Mouse (Mus musculus): ENCODE data around the gene Rcor3. TPM values are rescaled to one million over a fixed set of nuclear protein-coding genes. Genes with fewer than 3 reads are reported as not detected.

The Rcor3 gene
- polyA plus RNA-seq, 1 experiment from 2014 or later = 8.9 TPM

GRCm38 (mm10) chr1:192068188-192068587 is 69.7 kb downstream of the Rcor3 start:
- Histone ChIP-seq H3K27ac (replicated peaks) (no peak overlapping the region), H3K36me3 (replicated peaks) (peaks cover 41% of the 10 kb centered on the region), H3K4me2 (no peak overlapping the region), H3K9me3 (replicated peaks) (no peaks in the 10 kb centered on the region), H3K4me1 (replicated peaks) (peaks cover 17% of the 10 kb centered on the region), H3K9ac (no peak overlapping the region), H3K4me3 (replicated peaks) (no peak overlapping the region), H3K27me3 (no peaks in the 10 kb centered on the region)
- peak; percentile 70; the same call in 1 of the 2 replicates for ATAC-seq (ENCODE audit: insufficient read depth)
- 38% methylated on average over 2 of the region's 2 CpGs for WGBS (ENCODE audit: insufficient replicate concordance)

GRCm38 (mm10) chr1:192066956-192067355 is 70.9 kb downstream of the Rcor3 start:
- Histone ChIP-seq H3K9me3 (replicated peaks) (no peaks in the 10 kb centered on the region), H3K27ac (replicated peaks) (no peak overlapping the region), H3K4me1 (replicated peaks) (peaks cover 17% of the 10 kb centered on the region), H3K27me3 (no peaks in the 10 kb centered on the region), H3K4me2 (no peak overlapping the region), H3K9ac (no peak overlapping the region), H3K36me3 (replicated peaks) (peaks cover 51% of the 10 kb centered on the region), H3K4me3 (replicated peaks) (no peak overlapping the region)
- ATAC-seq (ENCODE audit: insufficient read depth) = no peak
- WGBS (ENCODE audit: insufficient replicate concordance) = 79% methylated on average over 3 of the region's 3 CpGs

- Histone ChIP-seq H3K9ac (no peak overlapping the region), H3K9me3 (replicated peaks) (no peaks in the 10 kb centered on the region), H3K4me2 (no peak overlapping the region), H3K27me3 (no peaks in the 10 kb centered on the region), H3K36me3 (replicated peaks) (peaks cover 60% of the 10 kb centered on the region), H3K27ac (replicated peaks) (no peak overlapping the region), H3K4me3 (replicated peaks) (no peak overlapping the region), H3K4me1 (replicated peaks) (peaks cover 6% of the 10 kb centered on the region; the same call in 1 of the 2 replicates)
- no peak for ATAC-seq (ENCODE audit: insufficient read depth)
- WGBS (ENCODE audit: insufficient replicate concordance) = 68% methylated on average over 8 of the region's 8 CpGs
Observed at GRCm38 (mm10) chr1:192063209-192063946, 74.5 kb downstream of the Rcor3 start.

- Histone ChIP-seq H3K27ac (replicated peaks) (no peak overlapping the region), H3K4me2 (no peak overlapping the region), H3K4me3 (replicated peaks) (no peak overlapping the region), H3K27me3 (no peaks in the 10 kb centered on the region), H3K9ac (no peak overlapping the region), H3K36me3 (replicated peaks) (peaks cover 64% of the 10 kb centered on the region), H3K9me3 (replicated peaks) (no peaks in the 10 kb centered on the region), H3K4me1 (replicated peaks) (no peaks in the 10 kb centered on the region)
- WGBS (ENCODE audit: insufficient replicate concordance) = 68% methylated on average over 14 of the region's 14 CpGs
- no peak for ATAC-seq (ENCODE audit: insufficient read depth)
Observed at GRCm38 (mm10) chr1:192062682-192063081, 75.2 kb downstream of the Rcor3 start.

GRCm38 (mm10) chr1:192061666-192062306 is 76.1 kb downstream of the Rcor3 start:
- H3K4me2 ChIP-seq = no peak overlapping the region
- no peak overlapping the region for H3K9ac ChIP-seq
- no peaks in the 10 kb centered on the region for H3K27me3 ChIP-seq
- no peak overlapping the region for H3K4me3 ChIP-seq (replicated peaks)
- H3K4me1 ChIP-seq (replicated peaks) = no peaks in the 10 kb centered on the region
- no peak overlapping the region for H3K27ac ChIP-seq (replicated peaks)
- peak; percentile 40 for ATAC-seq (ENCODE audit: insufficient read depth)
- WGBS (ENCODE audit: insufficient replicate concordance) = 60% methylated on average over 4 of the region's 4 CpGs
- no peaks in the 10 kb centered on the region for H3K9me3 ChIP-seq (replicated peaks)
- H3K36me3 ChIP-seq (replicated peaks) = peaks cover 60% of the 10 kb centered on the region

GRCm38 (mm10) chr1:192058911-192059310 is 79.0 kb downstream of the Rcor3 start:
- Histone ChIP-seq H3K4me1 (replicated peaks) (no peaks in the 10 kb centered on the region), H3K27me3 (no peaks in the 10 kb centered on the region), H3K9me3 (replicated peaks) (no peaks in the 10 kb centered on the region), H3K36me3 (replicated peaks) (peaks cover 35% of the 10 kb centered on the region), H3K9ac (no peak overlapping the region), H3K4me3 (replicated peaks) (no peak overlapping the region), H3K27ac (replicated peaks) (no peak overlapping the region), H3K4me2 (no peak overlapping the region)
- 81% methylated on average over 10 of the region's 10 CpGs for WGBS (ENCODE audit: insufficient replicate concordance)
- ATAC-seq (ENCODE audit: insufficient read depth) = no peak

GRCm38 (mm10) chr1:192053726-192054125 is 84.1 kb downstream of the Rcor3 start:
- Histone ChIP-seq H3K36me3 (replicated peaks) (peaks cover 9% of the 10 kb centered on the region), H3K4me1 (replicated peaks) (no peaks in the 10 kb centered on the region), H3K4me2 (no peak overlapping the region), H3K9ac (no peak overlapping the region), H3K27me3 (no peaks in the 10 kb centered on the region), H3K27ac (replicated peaks) (no peak overlapping the region), H3K4me3 (replicated peaks) (no peak overlapping the region), H3K9me3 (replicated peaks) (no peaks in the 10 kb centered on the region)
- WGBS (ENCODE audit: insufficient replicate concordance) = 74% methylated on average over 3 of the region's 3 CpGs
- ATAC-seq (ENCODE audit: insufficient read depth) = no peak

GRCm38 (mm10) chr1:192052986-192053385 is 84.9 kb downstream of the Rcor3 start:
- Histone ChIP-seq H3K4me3 (replicated peaks) (no peak overlapping the region), H3K27ac (replicated peaks) (no peak overlapping the region), H3K9me3 (replicated peaks) (no peaks in the 10 kb centered on the region), H3K36me3 (replicated peaks) (peaks cover 7% of the 10 kb centered on the region; the same call in 1 of the 2 replicates), H3K4me1 (replicated peaks) (no peaks in the 10 kb centered on the region), H3K9ac (no peak overlapping the region), H3K27me3 (no peaks in the 10 kb centered on the region), H3K4me2 (no peak overlapping the region)
- no peak for ATAC-seq (ENCODE audit: insufficient read depth)
- WGBS (ENCODE audit: insufficient replicate concordance) = 83% methylated on average over 5 of the region's 5 CpGs

- H3K9ac ChIP-seq = no peak overlapping the region
- H3K27ac ChIP-seq (replicated peaks) = no peak overlapping the region
- peaks cover 6% of the 10 kb centered on the region; the same call in 1 of the 2 replicates for H3K36me3 ChIP-seq (replicated peaks)
- WGBS (ENCODE audit: insufficient replicate concordance) = 78% methylated on average over 8 of the region's 8 CpGs
- no peak overlapping the region for H3K4me3 ChIP-seq (replicated peaks)
- no peaks in the 10 kb centered on the region for H3K4me1 ChIP-seq (replicated peaks)
- H3K4me2 ChIP-seq = no peak overlapping the region
- H3K9me3 ChIP-seq (replicated peaks) = no peaks in the 10 kb centered on the region
- no peaks in the 10 kb centered on the region for H3K27me3 ChIP-seq
- ATAC-seq (ENCODE audit: insufficient read depth) = no peak
Observed at GRCm38 (mm10) chr1:192052461-192052860, 85.4 kb downstream of the Rcor3 start.

Measured in liver, embryonic 15.5 days (tissue).